Mouse (Mus musculus): Measurements from ENCODE around the gene Akr1b7. TPM values are rescaled to one million over a fixed set of nuclear protein-coding genes. Genes with fewer than 3 reads are reported as not detected.
"Not testable (repeated sequence)": the region's sequence is repeated elsewhere in the genome, so short reads cannot be mapped to it uniquely, and the experiment has no call there.

Akr1b7 gene
- polyA plus RNA-seq (2017; shearing (Covaris generic)), result not detected

DNA sequence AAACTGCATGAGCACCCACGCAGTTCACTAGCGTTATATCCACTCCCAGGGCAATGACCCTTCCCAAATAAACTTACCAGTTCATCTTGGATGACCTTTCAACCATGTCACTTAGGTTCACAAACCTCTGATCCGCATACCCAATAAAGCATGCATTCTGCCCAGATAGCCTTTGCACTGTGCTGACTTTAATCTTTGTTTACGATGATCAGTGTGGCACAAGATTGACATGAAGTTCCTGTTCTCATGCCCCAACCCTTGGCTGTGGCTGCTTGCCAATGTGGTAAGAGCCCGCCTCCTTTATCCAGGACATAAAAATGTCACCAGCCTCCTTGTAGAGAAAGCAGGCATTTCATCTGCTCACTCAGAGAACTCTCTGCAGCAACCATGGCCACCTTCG is at the start of gene Akr1b7:
Gene Akr1b7, plus strand, starts transcription at position 312 of the 400 bp plus-strand sequence.
- no peak for ATAC-seq

DNA sequence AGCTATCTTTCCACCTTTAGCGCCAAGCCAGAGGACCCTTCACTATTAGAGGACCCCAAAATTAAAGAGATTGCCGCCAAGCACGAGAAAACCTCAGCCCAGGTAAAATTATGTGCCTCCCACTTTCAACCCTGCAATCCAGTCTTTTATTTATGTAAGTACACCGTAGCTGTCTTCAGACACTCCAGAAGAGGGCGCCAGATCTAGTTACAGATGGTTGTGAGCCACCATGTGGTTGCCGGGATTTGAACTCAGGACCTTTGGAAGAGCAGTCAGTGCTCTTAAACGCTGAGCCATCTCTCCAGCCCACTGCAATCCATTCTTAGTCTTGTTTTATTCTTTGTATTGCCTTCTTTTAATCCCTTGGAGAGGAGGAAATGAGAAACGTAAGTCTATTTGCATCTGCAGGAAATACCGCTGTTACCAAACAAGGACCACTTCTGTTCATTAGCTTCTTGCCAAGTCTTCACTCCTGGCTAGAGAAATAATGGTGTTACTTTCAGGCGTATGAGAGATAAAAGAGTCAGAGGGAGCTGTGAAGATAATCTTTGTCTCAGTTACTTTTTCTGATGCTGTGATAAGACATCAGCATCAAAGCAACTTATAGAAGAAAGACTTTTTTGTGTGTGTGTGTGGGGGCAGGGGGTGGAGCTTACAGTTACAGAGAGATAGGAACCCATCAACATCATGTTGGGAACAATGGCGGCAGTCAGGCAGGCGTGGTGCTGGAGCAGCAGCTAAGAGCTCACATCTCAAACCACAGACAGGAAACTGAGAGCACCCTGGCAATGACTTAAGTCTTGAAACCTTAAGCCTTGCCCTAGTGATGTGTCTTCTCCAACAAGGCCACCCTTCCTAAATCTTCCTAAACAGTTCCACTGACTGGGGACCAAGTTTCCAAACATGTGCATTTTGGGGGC is 47.7 kb upstream of the Akr1b7 start:
- ATAC-seq, result peak; percentile 68

- ATAC-seq, result no peak
Measured at GRCm38 (mm10) chr6:34367998-34368397, 44.1 kb upstream of the Akr1b7 start.

DNA sequence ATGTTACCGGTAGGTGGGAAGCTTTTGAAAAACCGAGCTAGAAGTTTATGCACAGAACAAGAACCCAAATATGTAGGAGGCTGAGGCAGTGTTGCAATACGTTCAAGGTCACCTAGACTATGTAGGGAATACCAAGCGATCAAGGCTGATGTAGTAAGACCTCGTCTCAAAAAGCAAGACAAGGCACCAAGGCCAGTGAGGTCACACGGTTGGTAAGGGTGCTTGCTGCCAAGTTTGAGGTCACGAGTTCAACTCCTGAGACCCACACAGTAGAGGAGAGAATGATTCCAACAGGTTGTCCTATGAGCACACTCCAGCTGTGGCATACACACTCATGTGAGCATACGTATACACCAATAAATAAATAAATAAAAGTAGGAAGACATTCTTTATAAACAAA is 42.1 kb upstream of the Akr1b7 start:
- ATAC-seq, result no peak

DNA sequence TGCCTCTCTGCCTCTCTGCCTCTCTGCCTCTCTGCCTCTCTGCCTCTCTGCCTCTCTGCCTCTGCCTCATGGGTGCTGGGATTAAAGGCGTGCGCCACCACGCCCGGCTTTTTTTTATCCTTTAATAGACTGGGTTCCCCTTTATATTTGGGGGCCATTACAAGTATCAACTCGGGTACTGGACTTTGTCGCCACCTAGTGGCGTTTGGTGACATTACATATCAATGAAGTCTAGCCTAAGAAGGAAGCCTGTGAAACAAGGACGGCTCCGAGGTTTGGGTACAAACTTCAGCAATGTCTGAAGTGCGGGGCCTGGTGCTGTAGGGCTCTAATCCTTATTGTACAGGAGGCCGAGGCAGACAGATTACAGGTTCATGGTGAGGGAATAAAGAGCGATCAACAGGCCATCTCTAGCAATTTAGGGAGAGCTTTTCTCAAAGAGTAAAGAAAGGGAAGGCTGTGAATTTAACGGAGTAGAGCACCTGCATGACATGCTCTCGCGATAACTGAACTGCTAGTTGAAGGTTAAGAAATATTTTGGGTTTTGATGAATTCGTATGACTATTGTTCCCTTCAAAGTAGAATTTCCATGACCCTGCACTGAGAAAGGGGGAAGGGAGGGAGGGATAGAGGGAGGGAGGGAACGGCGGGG is 40.3 kb upstream of the Akr1b7 start:
- peak; percentile 95 for ATAC-seq

- ATAC-seq, result peak; percentile 35
Measured at GRCm38 (mm10) chr6:34373841-34374240, 38.3 kb upstream of the Akr1b7 start.

DNA sequence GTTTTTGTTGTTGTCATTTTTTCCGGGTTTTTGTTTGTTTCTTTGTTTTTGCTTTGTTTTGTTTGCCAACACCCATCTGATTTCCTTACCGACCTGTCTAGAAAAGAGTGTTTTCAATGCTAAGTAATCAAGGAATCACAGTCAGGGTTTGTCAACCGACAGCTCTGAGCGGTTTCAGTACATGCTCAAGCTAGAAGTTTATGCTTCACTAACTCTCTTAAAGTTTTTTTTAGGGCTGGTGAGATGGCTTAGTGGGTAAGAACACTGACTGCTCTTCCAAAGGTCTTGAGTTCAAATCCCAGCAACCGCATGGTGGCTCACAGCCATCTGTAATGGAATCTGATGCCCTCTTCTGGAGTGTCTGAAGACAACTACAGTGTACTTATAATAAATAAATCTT is 36.2 kb upstream of the Akr1b7 start:
- ATAC-seq, result not testable (repeated sequence)

DNA sequence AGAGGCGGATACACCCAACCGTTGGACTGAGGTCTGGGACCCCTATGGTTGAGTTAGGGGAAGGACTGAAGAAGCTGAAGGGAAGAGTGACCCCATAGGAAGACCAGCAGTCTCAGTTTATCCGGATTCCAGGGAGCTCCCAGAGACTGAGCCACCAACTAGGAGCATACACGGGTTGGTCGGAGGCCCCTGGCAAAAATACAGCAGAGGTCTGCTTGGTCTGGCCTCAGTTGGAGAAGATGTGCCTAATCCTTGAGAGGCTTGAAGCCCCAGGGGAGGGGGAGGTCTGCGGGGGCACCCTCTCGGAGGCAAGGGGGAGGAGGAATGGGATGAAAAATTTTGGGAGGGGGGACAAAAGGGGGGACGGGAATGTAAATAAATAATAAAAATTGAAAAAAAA is 28.7 kb upstream of the Akr1b7 start:
- no peak for ATAC-seq

- ATAC-seq, result peak; percentile 81
Measured at GRCm38 (mm10) chr6:34384110-34384661, 27.9 kb upstream of the Akr1b7 start, which contains the start of gene Akr1b10. Akr1b10 (plus strand) TSS chr6:34384218.

DNA sequence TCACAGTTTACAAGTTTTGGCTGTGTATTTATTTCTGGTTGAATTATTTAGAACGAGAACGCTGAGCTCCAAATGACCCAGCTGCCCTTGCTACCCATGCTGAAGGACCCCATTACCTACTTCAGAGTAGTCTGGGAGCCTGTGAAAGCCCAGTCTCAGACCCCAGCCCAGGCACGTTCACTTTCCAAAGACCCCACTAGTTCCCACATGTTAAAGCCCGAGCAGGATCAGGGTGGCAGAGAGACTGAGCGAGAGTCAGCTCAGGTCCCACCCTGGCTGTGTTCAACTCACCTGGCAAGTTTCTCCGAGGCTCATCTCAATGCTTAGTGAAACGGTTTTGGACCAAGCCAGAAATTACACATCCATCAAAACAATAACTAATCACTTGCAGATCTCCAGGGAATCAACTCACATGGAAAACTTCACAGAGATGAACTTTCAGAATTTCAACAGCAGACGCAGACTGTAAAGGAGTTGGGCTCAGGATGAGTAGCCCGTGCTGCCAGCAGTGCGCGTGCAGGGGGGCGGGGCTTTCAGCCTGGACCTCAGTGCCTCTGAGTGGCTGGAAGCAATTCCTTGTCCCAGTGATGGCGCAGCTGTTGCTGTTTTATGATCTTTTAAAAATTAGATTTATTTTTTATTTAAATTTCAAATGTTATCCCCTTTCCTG is 27.3 kb upstream of the Akr1b7 start:
- peak; percentile 51 for ATAC-seq

GRCm38 (mm10) chr6:34388420-34389156 is 23.5 kb upstream of the Akr1b7 start:
- ATAC-seq, result no peak

DNA sequence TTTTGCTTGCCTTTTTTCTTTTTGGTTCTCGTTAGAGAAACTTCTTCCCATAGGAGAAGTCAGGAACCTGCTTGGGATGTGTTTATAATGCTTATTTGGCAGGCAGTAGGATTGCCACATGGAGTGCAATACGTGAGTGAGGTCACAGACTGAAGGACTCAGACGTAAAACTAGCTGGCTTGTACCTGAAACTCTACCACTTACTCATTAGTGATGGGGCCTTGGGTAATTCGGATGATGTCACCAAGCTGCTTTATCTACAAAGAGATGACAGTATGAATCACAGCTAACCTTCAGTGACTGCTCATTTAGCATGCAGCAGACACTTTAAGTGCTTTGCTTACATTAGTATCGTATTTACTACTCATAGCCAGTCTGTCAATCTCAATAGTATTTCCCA is 16.2 kb upstream of the Akr1b7 start:
- ATAC-seq, result no peak

- no peak for ATAC-seq
Measured at GRCm38 (mm10) chr6:34398431-34398830, 13.7 kb upstream of the Akr1b7 start.

GRCm38 (mm10) chr6:34399606-34400220 is 12.4 kb upstream of the Akr1b7 start:
- no peak for ATAC-seq

GRCm38 (mm10) chr6:34400696-34401095 is 11.4 kb upstream of the Akr1b7 start:
- ATAC-seq, result no peak

DNA sequence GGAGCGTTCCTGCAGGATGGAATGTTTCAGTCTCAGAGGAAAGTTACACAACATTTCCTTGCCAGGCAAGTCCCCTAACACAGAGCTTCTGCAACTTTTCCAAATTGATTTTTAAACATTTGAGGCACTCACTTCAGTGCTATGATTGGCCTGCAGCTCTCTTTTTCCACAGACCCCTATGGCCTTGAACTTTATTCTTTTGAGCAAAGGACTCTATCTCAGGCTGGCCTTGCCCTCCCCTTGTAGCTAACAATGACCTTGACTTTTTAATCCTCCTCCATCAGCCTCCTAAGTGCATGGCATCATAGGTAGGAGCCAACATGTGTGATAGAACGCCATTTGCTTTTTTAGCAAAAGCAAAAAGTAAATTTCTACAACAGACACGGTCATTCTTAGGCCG is 5.4 kb upstream of the Akr1b7 start:
- ATAC-seq, result no peak

DNA sequence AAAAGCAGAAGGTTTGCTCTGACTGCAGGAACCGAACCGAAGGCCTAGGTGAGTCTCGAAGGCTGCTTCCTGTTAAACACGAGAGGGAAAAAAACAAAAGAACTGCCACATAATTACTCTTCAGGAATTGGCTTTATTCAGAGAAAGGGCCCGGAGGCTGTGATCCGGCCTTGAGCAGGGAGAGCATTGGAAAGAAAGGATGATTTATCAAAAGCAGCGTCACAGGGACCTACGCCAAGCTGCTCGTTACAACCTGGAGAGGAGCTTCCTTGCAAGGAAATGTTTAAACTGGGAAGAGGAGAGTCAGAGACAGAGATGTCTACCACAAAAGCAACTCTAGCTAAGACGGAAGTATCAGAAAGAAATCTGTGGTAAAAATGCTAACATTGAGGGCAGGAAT is 4.7 kb upstream of the Akr1b7 start:
- no peak for ATAC-seq

GRCm38 (mm10) chr6:34412688-34413087 is 554 bp downstream of the Akr1b7 start:
- no peak for ATAC-seq

DNA sequence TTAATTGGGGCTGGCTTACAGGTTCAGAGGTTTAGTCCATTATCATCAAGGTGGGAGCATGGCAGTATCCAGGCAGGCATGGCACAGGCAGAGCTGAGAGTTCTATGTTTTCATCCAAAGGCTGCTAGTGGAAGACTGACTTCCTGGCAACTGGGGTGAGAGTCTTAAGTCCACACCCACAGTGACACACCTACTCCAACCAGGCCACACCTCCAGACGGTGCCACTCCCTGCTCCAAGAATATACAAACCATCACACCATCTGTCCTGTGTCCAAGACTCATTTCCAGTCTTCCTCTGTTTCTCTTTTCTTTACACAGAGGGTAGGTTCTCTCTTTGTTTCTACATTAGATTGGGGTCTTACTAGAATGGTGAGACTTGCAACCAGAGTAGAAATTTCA is 1.3 kb downstream of the Akr1b7 start:
- not testable (repeated sequence) for ATAC-seq

DNA sequence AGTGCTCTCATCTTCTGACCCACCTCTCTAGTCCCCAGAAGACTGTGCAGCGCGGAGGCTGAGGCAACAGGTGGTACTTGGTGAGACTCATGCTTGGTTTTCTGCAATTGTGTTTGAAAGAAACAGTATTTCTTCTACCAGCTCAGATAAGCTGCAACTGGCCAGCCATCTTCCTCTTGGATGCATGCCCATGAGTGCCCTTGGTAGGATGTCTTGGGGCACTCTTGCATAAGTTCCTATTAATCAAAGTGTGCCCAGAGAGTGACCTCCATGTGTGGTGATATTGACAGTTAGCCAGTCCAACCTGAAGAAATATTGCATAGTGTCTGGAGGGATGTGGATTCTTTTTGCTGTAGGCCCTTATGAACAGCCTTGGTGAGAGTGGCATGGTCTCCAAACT is 4.4 kb downstream of the Akr1b7 start:
- no peak for ATAC-seq

- no peak for ATAC-seq
Measured at GRCm38 (mm10) chr6:34419071-34419470, 6.9 kb downstream of the Akr1b7 start.

DNA sequence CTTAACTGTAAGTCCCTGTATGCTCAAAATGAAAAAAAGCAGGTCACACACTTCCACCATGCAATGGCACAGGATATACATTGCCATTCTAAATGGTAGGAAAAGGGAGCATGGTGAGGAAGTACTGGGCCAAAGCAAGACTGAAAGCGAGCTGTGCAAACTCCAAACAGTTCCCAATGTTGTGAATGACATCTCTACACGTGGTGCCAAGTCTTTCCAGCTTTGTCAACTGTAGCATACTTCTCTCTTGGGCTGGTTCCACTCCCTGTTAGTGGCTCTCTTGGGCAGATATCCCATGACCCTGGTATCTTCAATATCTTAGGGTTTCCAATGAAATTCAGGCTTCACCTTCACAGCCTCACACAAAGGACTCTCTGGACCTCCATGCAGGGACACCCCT is 26.9 kb downstream of the Akr1b7 start:
- no peak for ATAC-seq
